Mouse (Mus musculus): ENCODE measurements at regions not wholly inside any gene's neighbourhood (a gene's known extent, or its start where the extent isn't known, plus 50 kb on each side); places are given as distances from the start of the nearest gene placed in this dataset.
A peak's percentile ranks its signal among the peaks of the same experiment; 100 is the strongest.

- DNase-seq: no peak
Observed at GRCm38 (mm10) chr13:101286029-101286917, 453.0 kb upstream of the Slc30a5 start.

- no peak for DNase-seq
Observed at GRCm38 (mm10) chr13:101278127-101278526, 444.9 kb upstream of the Slc30a5 start.

- DNase-seq: peak; percentile 7 to 67
Observed at GRCm38 (mm10) chr13:101276766-101277165, 443.5 kb upstream of the Slc30a5 start.

GRCm38 (mm10) chr13:101274470-101275141 is 441.4 kb upstream of the Slc30a5 start:
- DNase-seq: peak; percentile 73 to 88

- no peak for DNase-seq
Observed at GRCm38 (mm10) chr13:101273321-101273720, 440.1 kb upstream of the Slc30a5 start.

GRCm38 (mm10) chr13:101253698-101254468 is 420.7 kb upstream of the Slc30a5 start:
- no peak for DNase-seq

- DNase-seq: no peak
Observed at GRCm38 (mm10) chr13:101249369-101249768, 416.1 kb upstream of the Slc30a5 start.

GRCm38 (mm10) chr13:101244326-101244725 is 411.1 kb upstream of the Slc30a5 start:
- no peak for DNase-seq

GRCm38 (mm10) chr13:101238860-101239259 is 405.6 kb upstream of the Slc30a5 start:
- no peak for DNase-seq

- no peak for DNase-seq
Observed at GRCm38 (mm10) chr13:101237035-101237434, 403.8 kb upstream of the Slc30a5 start.

- DNase-seq: no peak
Observed at GRCm38 (mm10) chr13:101235846-101236245, 402.6 kb upstream of the Slc30a5 start.

GRCm38 (mm10) chr13:101235110-101235509 is 401.9 kb upstream of the Slc30a5 start:
- DNase-seq: no peak

- DNase-seq: no peak
Observed at GRCm38 (mm10) chr13:101234550-101234949, 401.3 kb upstream of the Slc30a5 start.

GRCm38 (mm10) chr13:101233843-101234281 is 400.6 kb upstream of the Slc30a5 start:
- DNase-seq: peak; percentile 46 to 77

- DNase-seq: no peak
Observed at GRCm38 (mm10) chr13:101233181-101233842, 400.1 kb upstream of the Slc30a5 start.

GRCm38 (mm10) chr13:101229861-101230260 is 396.6 kb upstream of the Slc30a5 start:
- no peak for DNase-seq

GRCm38 (mm10) chr13:101225366-101225765 is 392.1 kb upstream of the Slc30a5 start:
- no peak for DNase-seq

GRCm38 (mm10) chr13:101221331-101222043 is 388.3 kb upstream of the Slc30a5 start:
- no peak for DNase-seq

- no peak for DNase-seq
Observed at GRCm38 (mm10) chr13:101219568-101219967, 386.3 kb upstream of the Slc30a5 start.

GRCm38 (mm10) chr13:101216897-101217480 is 383.8 kb upstream of the Slc30a5 start:
- peak; percentile 11 to 38 for DNase-seq

GRCm38 (mm10) chr13:101216421-101216820 is 383.2 kb upstream of the Slc30a5 start:
- peak; percentile 14 to 60 for DNase-seq
